Mouse (Mus musculus): Measurements from ENCODE around the gene Ctrb1. TPM values are rescaled to one million over a fixed set of nuclear protein-coding genes. Genes with fewer than 3 reads are reported as not detected.

Ctrb1 gene
- polyA plus RNA-seq, 1 experiment from 2014 or later = not detected

GRCm38 (mm10) chr8:111720115-111720544 is 29.3 kb upstream of the Ctrb1 start:
- Histone ChIP-seq H3K9ac (ENCODE audit: low read depth, low read length) (no peak overlapping the region), H3K4me1 (ENCODE audit: control insufficient read depth, insufficient read depth, low read depth, low read length) (peaks cover 29% of the 10 kb centered on the region), H3K9me3 (ENCODE audit: control insufficient read depth, low read length) (no peaks in the 10 kb centered on the region), H3K27me3 (replicated peaks; ENCODE audit: control insufficient read depth, insufficient read depth, low read length) (no peaks in the 10 kb centered on the region), H3K36me3 (ENCODE audit: control insufficient read depth, insufficient read depth, low read length) (peaks cover 12% of the 10 kb centered on the region; the same call in 1 of the 2 replicates), H3K27ac (ENCODE audit: low read depth, low read length) (no peak overlapping the region), H3K4me2 (ENCODE audit: low read length) (no peak overlapping the region), H3K4me3 (ENCODE audit: low read length) (no peak overlapping the region)
- 72% methylated on average over 4 of the region's 4 CpGs for WGBS
- ATAC-seq = no peak

GRCm38 (mm10) chr8:111718937-111719336 is 28.1 kb upstream of the Ctrb1 start:
- peaks cover 22% of the 10 kb centered on the region; the same call in 1 of the 2 replicates for H3K36me3 ChIP-seq (ENCODE audit: control insufficient read depth, insufficient read depth, low read length)
- no peak overlapping the region for H3K9ac ChIP-seq (ENCODE audit: low read depth, low read length)
- H3K27ac ChIP-seq (ENCODE audit: low read depth, low read length) = 0 out of 2 replicates have a peak overlapping the region, but pooled peaks have one; percentile 19
- no peak for ATAC-seq
- H3K4me1 ChIP-seq (ENCODE audit: control insufficient read depth, insufficient read depth, low read depth, low read length) = peaks cover 29% of the 10 kb centered on the region
- no peak overlapping the region for H3K4me2 ChIP-seq (ENCODE audit: low read length)
- H3K9me3 ChIP-seq (ENCODE audit: control insufficient read depth, low read length) = no peaks in the 10 kb centered on the region
- H3K27me3 ChIP-seq (replicated peaks; ENCODE audit: control insufficient read depth, insufficient read depth, low read length) = no peaks in the 10 kb centered on the region
- 44% methylated on average over 5 of the region's 5 CpGs for WGBS
- H3K4me3 ChIP-seq (ENCODE audit: low read length) = no peak overlapping the region

- peak overlapping the region; percentile 8; the same call in 1 of the 2 replicates for H3K9ac ChIP-seq (ENCODE audit: low read depth, low read length)
These were observed 27.1 kb upstream of the Ctrb1 start for GRCm38 (mm10) chr8:111717866-111718265.

GRCm38 (mm10) chr8:111717488-111717792 is 26.6 kb upstream of the Ctrb1 start:
- peaks cover 29% of the 10 kb centered on the region for H3K4me1 ChIP-seq (ENCODE audit: control insufficient read depth, insufficient read depth, low read depth, low read length)
- no peaks in the 10 kb centered on the region for H3K27me3 ChIP-seq (replicated peaks; ENCODE audit: control insufficient read depth, insufficient read depth, low read length)
- ATAC-seq = no peak
- 24% methylated on average over 4 of the region's 4 CpGs for WGBS
- 0 out of 2 replicates have a peak overlapping the region, but pooled peaks have one; percentile 5 for H3K4me2 ChIP-seq (ENCODE audit: low read length)
- no peaks in the 10 kb centered on the region for H3K9me3 ChIP-seq (ENCODE audit: control insufficient read depth, low read length)
- H3K27ac ChIP-seq (ENCODE audit: low read depth, low read length) = peak overlapping the region; percentile 91
- H3K9ac ChIP-seq (ENCODE audit: low read depth, low read length) = peak overlapping the region; percentile 56
- H3K4me3 ChIP-seq (ENCODE audit: low read length) = no peak overlapping the region
- H3K36me3 ChIP-seq (ENCODE audit: control insufficient read depth, insufficient read depth, low read length) = peaks cover 26% of the 10 kb centered on the region; the same call in 1 of the 2 replicates

More at GRCm38 (mm10) chr8:111717866-111718265, 27.1 kb upstream of the Ctrb1 start:
- no peak for ATAC-seq
- H3K4me3 ChIP-seq (ENCODE audit: low read length) = no peak overlapping the region
- no peak overlapping the region for H3K4me2 ChIP-seq (ENCODE audit: low read length)
- WGBS = 34% methylated on average over 6 of the region's 6 CpGs
- H3K36me3 ChIP-seq (ENCODE audit: control insufficient read depth, insufficient read depth, low read length) = peaks cover 26% of the 10 kb centered on the region; the same call in 1 of the 2 replicates
- H3K27me3 ChIP-seq (replicated peaks; ENCODE audit: control insufficient read depth, insufficient read depth, low read length) = no peaks in the 10 kb centered on the region
- peak overlapping the region; percentile 91 for H3K27ac ChIP-seq (ENCODE audit: low read depth, low read length)
- peaks cover 29% of the 10 kb centered on the region for H3K4me1 ChIP-seq (ENCODE audit: control insufficient read depth, insufficient read depth, low read depth, low read length)
- no peaks in the 10 kb centered on the region for H3K9me3 ChIP-seq (ENCODE audit: control insufficient read depth, low read length)

- 8% methylated on average over 10 of the region's 10 CpGs for WGBS
- H3K4me2 ChIP-seq (ENCODE audit: low read length) = peak overlapping the region; percentile 22; the same call in 1 of the 2 replicates
- ATAC-seq = peak; percentile 92
- H3K9me3 ChIP-seq (ENCODE audit: control insufficient read depth, low read length) = no peaks in the 10 kb centered on the region
- H3K9ac ChIP-seq (ENCODE audit: low read depth, low read length) = peak overlapping the region; percentile 56
- H3K27me3 ChIP-seq (replicated peaks; ENCODE audit: control insufficient read depth, insufficient read depth, low read length) = no peaks in the 10 kb centered on the region
- H3K36me3 ChIP-seq (ENCODE audit: control insufficient read depth, insufficient read depth, low read length) = peaks cover 28% of the 10 kb centered on the region; the same call in 1 of the 2 replicates
- H3K4me1 ChIP-seq (ENCODE audit: control insufficient read depth, insufficient read depth, low read depth, low read length) = peaks cover 29% of the 10 kb centered on the region
- H3K27ac ChIP-seq (ENCODE audit: low read depth, low read length) = peak overlapping the region; percentile 91
- H3K4me3 ChIP-seq (ENCODE audit: low read length) = no peak overlapping the region
These were observed 26.0 kb upstream of the Ctrb1 start for GRCm38 (mm10) chr8:111716603-111717487.

- H3K4me1 ChIP-seq (ENCODE audit: control insufficient read depth, insufficient read depth, low read depth, low read length) = peaks cover 29% of the 10 kb centered on the region
- ATAC-seq = no peak
- 86% methylated on average over 13 of the region's 13 CpGs for WGBS
These were observed 24.7 kb upstream of the Ctrb1 start for GRCm38 (mm10) chr8:111715514-111715913.

GRCm38 (mm10) chr8:111714295-111714694 is 23.5 kb upstream of the Ctrb1 start:
- no peak overlapping the region for H3K9ac ChIP-seq (ENCODE audit: low read depth, low read length)
- H3K4me1 ChIP-seq (ENCODE audit: control insufficient read depth, insufficient read depth, low read depth, low read length) = peaks cover 29% of the 10 kb centered on the region
- no peak for ATAC-seq
- H3K27me3 ChIP-seq (replicated peaks; ENCODE audit: control insufficient read depth, insufficient read depth, low read length) = no peaks in the 10 kb centered on the region
- no peak overlapping the region for H3K4me3 ChIP-seq (ENCODE audit: low read length)
- H3K27ac ChIP-seq (ENCODE audit: low read depth, low read length) = no peak overlapping the region
- H3K4me2 ChIP-seq (ENCODE audit: low read length) = no peak overlapping the region
- 94% methylated on average over 12 of the region's 12 CpGs for WGBS
- peaks cover 29% of the 10 kb centered on the region for H3K36me3 ChIP-seq (ENCODE audit: control insufficient read depth, insufficient read depth, low read length)
- no peaks in the 10 kb centered on the region for H3K9me3 ChIP-seq (ENCODE audit: control insufficient read depth, low read length)

More at GRCm38 (mm10) chr8:111715514-111715913, 24.7 kb upstream of the Ctrb1 start:
- H3K27ac ChIP-seq (ENCODE audit: low read depth, low read length) = no peak overlapping the region
- no peak overlapping the region for H3K4me3 ChIP-seq (ENCODE audit: low read length)
- H3K36me3 ChIP-seq (ENCODE audit: control insufficient read depth, insufficient read depth, low read length) = peaks cover 35% of the 10 kb centered on the region
- no peak overlapping the region for H3K4me2 ChIP-seq (ENCODE audit: low read length)
- no peaks in the 10 kb centered on the region for H3K27me3 ChIP-seq (replicated peaks; ENCODE audit: control insufficient read depth, insufficient read depth, low read length)
- H3K9ac ChIP-seq (ENCODE audit: low read depth, low read length) = no peak overlapping the region
- H3K9me3 ChIP-seq (ENCODE audit: control insufficient read depth, low read length) = no peaks in the 10 kb centered on the region

GRCm38 (mm10) chr8:111713817-111714216 is 23.0 kb upstream of the Ctrb1 start:
- Histone ChIP-seq H3K27ac (ENCODE audit: low read depth, low read length) (no peak overlapping the region), H3K36me3 (ENCODE audit: control insufficient read depth, insufficient read depth, low read length) (peaks cover 27% of the 10 kb centered on the region), H3K4me3 (ENCODE audit: low read length) (no peak overlapping the region), H3K4me1 (ENCODE audit: control insufficient read depth, insufficient read depth, low read depth, low read length) (peaks cover 26% of the 10 kb centered on the region), H3K27me3 (replicated peaks; ENCODE audit: control insufficient read depth, insufficient read depth, low read length) (no peaks in the 10 kb centered on the region), H3K4me2 (ENCODE audit: low read length) (no peak overlapping the region), H3K9ac (ENCODE audit: low read depth, low read length) (no peak overlapping the region), H3K9me3 (ENCODE audit: control insufficient read depth, low read length) (no peaks in the 10 kb centered on the region)
- 91% methylated on average over 25 of the region's 25 CpGs for WGBS
- no peak for ATAC-seq

GRCm38 (mm10) chr8:111713291-111713690 is 22.5 kb upstream of the Ctrb1 start:
- H3K4me1 ChIP-seq (ENCODE audit: control insufficient read depth, insufficient read depth, low read depth, low read length) = peaks cover 25% of the 10 kb centered on the region
- no peak overlapping the region for H3K4me2 ChIP-seq (ENCODE audit: low read length)
- no peak overlapping the region for H3K9ac ChIP-seq (ENCODE audit: low read depth, low read length)
- WGBS = 88% methylated on average over 11 of the region's 11 CpGs
- H3K27ac ChIP-seq (ENCODE audit: low read depth, low read length) = no peak overlapping the region
- ATAC-seq = no peak
- H3K36me3 ChIP-seq (ENCODE audit: control insufficient read depth, insufficient read depth, low read length) = peaks cover 27% of the 10 kb centered on the region
- no peaks in the 10 kb centered on the region for H3K9me3 ChIP-seq (ENCODE audit: control insufficient read depth, low read length)
- H3K4me3 ChIP-seq (ENCODE audit: low read length) = no peak overlapping the region
- no peaks in the 10 kb centered on the region for H3K27me3 ChIP-seq (replicated peaks; ENCODE audit: control insufficient read depth, insufficient read depth, low read length)
